Mouse (Mus musculus): ENCODE data around the gene Ifi206. TPM values are rescaled to one million over a fixed set of nuclear protein-coding genes. Genes with fewer than 3 reads are reported as not detected.
"Not testable (repeated sequence)": the region's sequence is repeated elsewhere in the genome, so short reads cannot be mapped to it uniquely, and the experiment has no call there.

Gene Ifi206
- not detected in 2 replicates for polyA plus RNA-seq (2014; fragmentation: Nextera tagmentation; extraction: Ambion mirVana)

GRCm38 (mm10) chr1:173490812-173491480, at the start of gene Ifi206:
TSS of gene Ifi206 (minus strand) at chr1:173491041.
- H3K4me2 ChIP-seq (ENCODE audit: low read depth, low read length); H3K27ac ChIP-seq (replicated peaks; ENCODE audit: low read depth, low read length); H3K4me1 ChIP-seq (ENCODE audit: control insufficient read depth, insufficient read depth, low read length); H3K36me3 ChIP-seq (replicated peaks; ENCODE audit: control insufficient read depth, insufficient read depth, low read depth, low read length); H3K27me3 ChIP-seq (ENCODE audit: control insufficient read depth, insufficient read depth, low read length); H3K4me3 ChIP-seq (ENCODE audit: low read depth, low read length); H3K9me3 ChIP-seq (replicated peaks; ENCODE audit: control insufficient read depth, low read length); H3K9ac ChIP-seq (replicated peaks; ENCODE audit: low read length); ATAC-seq (replicated peaks; ENCODE audit: insufficient number of reproducible peaks, low FRiP score, low TSS enrichment, low read depth); DNase-seq (ENCODE audit: low spot score): not testable (repeated sequence)
- 80% methylated on average over 3 of the region's 3 CpGs for WGBS

- H3K27ac ChIP-seq (replicated peaks; ENCODE audit: low read depth, low read length); H3K4me2 ChIP-seq (ENCODE audit: low read depth, low read length); DNase-seq (ENCODE audit: low spot score); H3K27me3 ChIP-seq (ENCODE audit: control insufficient read depth, insufficient read depth, low read length); H3K9me3 ChIP-seq (replicated peaks; ENCODE audit: control insufficient read depth, low read length); H3K4me1 ChIP-seq (ENCODE audit: control insufficient read depth, insufficient read depth, low read length); H3K4me3 ChIP-seq (ENCODE audit: low read depth, low read length); H3K36me3 ChIP-seq (replicated peaks; ENCODE audit: control insufficient read depth, insufficient read depth, low read depth, low read length); H3K9ac ChIP-seq (replicated peaks; ENCODE audit: low read length); ATAC-seq (replicated peaks; ENCODE audit: insufficient number of reproducible peaks, low FRiP score, low TSS enrichment, low read depth): not testable (repeated sequence)
- 86% methylated on average over 3 of the region's 3 CpGs for WGBS
Measured at GRCm38 (mm10) chr1:173535791-173536190, 45.0 kb upstream of the Ifi206 start, which contains the start of gene Ifi214. TSS of gene Ifi214 (minus strand) at chr1:173535957.

- Histone ChIP-seq H3K27ac (replicated peaks; ENCODE audit: low read depth, low read length) (no peak overlapping the region), H3K4me1 (ENCODE audit: control insufficient read depth, insufficient read depth, low read length) (no peaks in the 10 kb centered on the region), H3K4me3 (ENCODE audit: low read depth, low read length) (no peak overlapping the region), H3K27me3 (ENCODE audit: control insufficient read depth, insufficient read depth, low read length) (no peaks in the 10 kb centered on the region), H3K36me3 (replicated peaks; ENCODE audit: control insufficient read depth, insufficient read depth, low read depth, low read length) (no peaks in the 10 kb centered on the region), H3K4me2 (ENCODE audit: low read depth, low read length) (no peak overlapping the region), H3K9ac (replicated peaks; ENCODE audit: low read length) (no peak overlapping the region), H3K9me3 (replicated peaks; ENCODE audit: control insufficient read depth, low read length) (no peaks in the 10 kb centered on the region)
- DNase-seq (ENCODE audit: low spot score) (no peak), ATAC-seq (replicated peaks; ENCODE audit: insufficient number of reproducible peaks, low FRiP score, low TSS enrichment, low read depth) (no peak)
Measured at GRCm38 (mm10) chr1:173521452-173521851, 30.6 kb upstream of the Ifi206 start.

- H3K4me3 ChIP-seq (ENCODE audit: low read depth, low read length); H3K27me3 ChIP-seq (ENCODE audit: control insufficient read depth, insufficient read depth, low read length); H3K9ac ChIP-seq (replicated peaks; ENCODE audit: low read length); ATAC-seq (replicated peaks; ENCODE audit: insufficient number of reproducible peaks, low FRiP score, low TSS enrichment, low read depth); H3K4me1 ChIP-seq (ENCODE audit: control insufficient read depth, insufficient read depth, low read length); H3K36me3 ChIP-seq (replicated peaks; ENCODE audit: control insufficient read depth, insufficient read depth, low read depth, low read length); DNase-seq (ENCODE audit: low spot score); H3K4me2 ChIP-seq (ENCODE audit: low read depth, low read length); H3K9me3 ChIP-seq (replicated peaks; ENCODE audit: control insufficient read depth, low read length); H3K27ac ChIP-seq (replicated peaks; ENCODE audit: low read depth, low read length): not testable (repeated sequence)
- WGBS = 94% methylated on average over 2 of the region's 2 CpGs
Measured at GRCm38 (mm10) chr1:173510595-173510994, 19.8 kb upstream of the Ifi206 start.

- H3K4me1 ChIP-seq (ENCODE audit: control insufficient read depth, insufficient read depth, low read length); H3K4me3 ChIP-seq (ENCODE audit: low read depth, low read length); H3K36me3 ChIP-seq (replicated peaks; ENCODE audit: control insufficient read depth, insufficient read depth, low read depth, low read length); ATAC-seq (replicated peaks; ENCODE audit: insufficient number of reproducible peaks, low FRiP score, low TSS enrichment, low read depth); H3K27me3 ChIP-seq (ENCODE audit: control insufficient read depth, insufficient read depth, low read length); DNase-seq (ENCODE audit: low spot score); H3K9me3 ChIP-seq (replicated peaks; ENCODE audit: control insufficient read depth, low read length); H3K27ac ChIP-seq (replicated peaks; ENCODE audit: low read depth, low read length); H3K9ac ChIP-seq (replicated peaks; ENCODE audit: low read length); H3K4me2 ChIP-seq (ENCODE audit: low read depth, low read length): not testable (repeated sequence)
Measured at GRCm38 (mm10) chr1:173491483-173491882, 642 bp upstream of the Ifi206 start.

- DNase-seq (ENCODE audit: low spot score); H3K4me3 ChIP-seq (ENCODE audit: low read depth, low read length); H3K9me3 ChIP-seq (replicated peaks; ENCODE audit: control insufficient read depth, low read length); H3K4me2 ChIP-seq (ENCODE audit: low read depth, low read length); H3K4me1 ChIP-seq (ENCODE audit: control insufficient read depth, insufficient read depth, low read length); H3K36me3 ChIP-seq (replicated peaks; ENCODE audit: control insufficient read depth, insufficient read depth, low read depth, low read length); H3K9ac ChIP-seq (replicated peaks; ENCODE audit: low read length); H3K27me3 ChIP-seq (ENCODE audit: control insufficient read depth, insufficient read depth, low read length); ATAC-seq (replicated peaks; ENCODE audit: insufficient number of reproducible peaks, low FRiP score, low TSS enrichment, low read depth); H3K27ac ChIP-seq (replicated peaks; ENCODE audit: low read depth, low read length): not testable (repeated sequence)
- 78% methylated on average over 3 of the region's 3 CpGs for WGBS
Measured at GRCm38 (mm10) chr1:173481182-173481574, 9.7 kb downstream of the Ifi206 start.

GRCm38 (mm10) chr1:173480399-173481181, 10.3 kb downstream of the Ifi206 start:
- H3K27me3 ChIP-seq (ENCODE audit: control insufficient read depth, insufficient read depth, low read length); H3K9me3 ChIP-seq (replicated peaks; ENCODE audit: control insufficient read depth, low read length); H3K4me1 ChIP-seq (ENCODE audit: control insufficient read depth, insufficient read depth, low read length); H3K4me3 ChIP-seq (ENCODE audit: low read depth, low read length); H3K9ac ChIP-seq (replicated peaks; ENCODE audit: low read length); H3K27ac ChIP-seq (replicated peaks; ENCODE audit: low read depth, low read length); DNase-seq (ENCODE audit: low spot score); H3K36me3 ChIP-seq (replicated peaks; ENCODE audit: control insufficient read depth, insufficient read depth, low read depth, low read length); H3K4me2 ChIP-seq (ENCODE audit: low read depth, low read length); ATAC-seq (replicated peaks; ENCODE audit: insufficient number of reproducible peaks, low FRiP score, low TSS enrichment, low read depth): not testable (repeated sequence)
- WGBS = 78% methylated on average over 5 of the region's 5 CpGs

GRCm38 (mm10) chr1:173456761-173457160, 34.1 kb downstream of the Ifi206 start:
- no peak overlapping the region for H3K27ac ChIP-seq (replicated peaks; ENCODE audit: low read depth, low read length)
- H3K4me1 ChIP-seq (ENCODE audit: control insufficient read depth, insufficient read depth, low read length) = no peaks in the 10 kb centered on the region
- ATAC-seq (replicated peaks; ENCODE audit: insufficient number of reproducible peaks, low FRiP score, low TSS enrichment, low read depth) (no peak), DNase-seq (ENCODE audit: low spot score) (no peak)
- no peak overlapping the region for H3K9ac ChIP-seq (replicated peaks; ENCODE audit: low read length)
- H3K36me3 ChIP-seq (replicated peaks; ENCODE audit: control insufficient read depth, insufficient read depth, low read depth, low read length) = no peaks in the 10 kb centered on the region
- no peak overlapping the region for H3K4me2 ChIP-seq (ENCODE audit: low read depth, low read length)
- no peaks in the 10 kb centered on the region for H3K9me3 ChIP-seq (replicated peaks; ENCODE audit: control insufficient read depth, low read length)
- 88% methylated on average over 5 of the region's 5 CpGs for WGBS
- no peaks in the 10 kb centered on the region for H3K27me3 ChIP-seq (ENCODE audit: control insufficient read depth, insufficient read depth, low read length)
- H3K4me3 ChIP-seq (ENCODE audit: low read depth, low read length) = no peak overlapping the region
